Mouse (Mus musculus) kidney, postnatal 4 days (tissue): ENCODE results near the gene Derl3.

Experiments
- DNase-seq, 2 experiments: peaks; one replicate each; pipeline ENCODE4 v3.0.0; 2021; ENCODE audit warnings: mixed read lengths in 2 of 2

The Derl3 gene

GRCm38 (mm10) chr10:75942736-75943477 is 49.7 kb downstream of the Derl3 start, which contains the start of gene Vpreb3:
Vpreb3 (plus strand) TSS chr10:75943057.
- no peak for DNase-seq

- peak; percentile 35 to 54 for DNase-seq
Observed at GRCm38 (mm10) chr10:75944066-75944772, 51.0 kb downstream of the Derl3 start.

- no peak for DNase-seq
Observed at GRCm38 (mm10) chr10:75945213-75945612, 52.0 kb downstream of the Derl3 start.
